Mouse (Mus musculus) retina, adult 2 months (tissue): ENCODE measurements around the gene Sema4c.

Experiments used
- DNase-seq: peaks from one replicate; pipeline ENCODE4 v3.0.0-alpha.2; 2012; ENCODE audit warnings: low read depth, low spot score

Sema4c gene

GRCm38 (mm10) chr1:36558031-36558993 is at the start of gene Sema4c:
TSS of gene Sema4c (minus strand) at chr1:36558349.
- no peak for DNase-seq

GRCm38 (mm10) chr1:36606951-36607350 is 48.8 kb upstream of the Sema4c start:
- no peak for DNase-seq

- DNase-seq, result no peak
Measured at GRCm38 (mm10) chr1:36604254-36605156, 46.4 kb upstream of the Sema4c start.

GRCm38 (mm10) chr1:36603361-36603760 is 45.2 kb upstream of the Sema4c start:
- no peak for DNase-seq

- DNase-seq, result no peak
Measured at GRCm38 (mm10) chr1:36602271-36602670, 44.1 kb upstream of the Sema4c start.

GRCm38 (mm10) chr1:36598411-36598810 is 40.3 kb upstream of the Sema4c start:
- DNase-seq, result no peak

GRCm38 (mm10) chr1:36596114-36596513 is 38.0 kb upstream of the Sema4c start:
- no peak for DNase-seq

- DNase-seq, result no peak
Measured at GRCm38 (mm10) chr1:36595167-36595931, 37.2 kb upstream of the Sema4c start.

- no peak for DNase-seq
Measured at GRCm38 (mm10) chr1:36593099-36593498, 35.0 kb upstream of the Sema4c start.

- no peak for DNase-seq
Measured at GRCm38 (mm10) chr1:36591408-36591807, 33.3 kb upstream of the Sema4c start.

GRCm38 (mm10) chr1:36590664-36591063 is 32.5 kb upstream of the Sema4c start:
- no peak for DNase-seq

- DNase-seq, result no peak
Measured at GRCm38 (mm10) chr1:36589486-36589885, 31.3 kb upstream of the Sema4c start.

GRCm38 (mm10) chr1:36588476-36589450 is 30.6 kb upstream of the Sema4c start:
- DNase-seq, result no peak

GRCm38 (mm10) chr1:36587860-36588259 is 29.7 kb upstream of the Sema4c start:
- no peak for DNase-seq

GRCm38 (mm10) chr1:36586288-36586687 is 28.1 kb upstream of the Sema4c start:
- DNase-seq, result no peak

GRCm38 (mm10) chr1:36583408-36584116 is 25.4 kb upstream of the Sema4c start:
- DNase-seq, result no peak

- DNase-seq, result no peak
Measured at GRCm38 (mm10) chr1:36582211-36582610, 24.1 kb upstream of the Sema4c start.

- DNase-seq, result no peak
Measured at GRCm38 (mm10) chr1:36581260-36581659, 23.1 kb upstream of the Sema4c start.

- DNase-seq, result no peak
Measured at GRCm38 (mm10) chr1:36580384-36581207, 22.4 kb upstream of the Sema4c start.
